Mouse (Mus musculus) heart, postnatal 0 days (tissue): ENCODE data around the gene Syt8.

Experiments
- CTCF ChIP-seq: IDR thresholded peaks from 2 replicates; pipeline ENCODE4 v1.5.1; 2016; ENCODE audit warnings: antibody characterized with exemption, control low read depth, low read depth
- EP300 ChIP-seq: IDR thresholded peaks from 2 replicates; pipeline ENCODE4 v1.6.1; 2016; ENCODE audit warnings: antibody characterized with exemption, low read depth

DNA sequence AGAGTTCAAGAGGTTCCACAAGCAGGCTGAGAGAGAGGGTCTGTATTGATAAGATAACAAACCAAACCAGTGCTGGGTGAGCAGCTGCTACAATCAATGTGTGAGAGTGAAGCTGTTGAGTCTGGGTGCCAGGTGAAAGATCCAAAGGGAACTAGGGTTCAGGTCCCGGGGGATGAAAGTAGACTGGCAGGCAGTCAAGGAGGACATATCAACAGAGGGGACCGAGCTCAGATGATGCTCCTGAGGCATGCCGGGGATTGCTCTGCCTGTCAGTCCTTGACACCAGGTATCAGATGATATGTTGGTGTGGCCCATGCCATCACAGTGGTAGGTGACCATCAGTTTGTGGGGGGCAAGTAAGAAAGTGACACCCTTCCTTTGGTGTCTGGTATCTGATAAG is 22.2 kb downstream of the Syt8 start:
- TF ChIP-seq CTCF: no peak
- TF ChIP-seq EP300: peak; percentile 59
